Mouse (Mus musculus): Measurements from ENCODE around the gene Gm26620.

Gene Gm26620

DNA sequence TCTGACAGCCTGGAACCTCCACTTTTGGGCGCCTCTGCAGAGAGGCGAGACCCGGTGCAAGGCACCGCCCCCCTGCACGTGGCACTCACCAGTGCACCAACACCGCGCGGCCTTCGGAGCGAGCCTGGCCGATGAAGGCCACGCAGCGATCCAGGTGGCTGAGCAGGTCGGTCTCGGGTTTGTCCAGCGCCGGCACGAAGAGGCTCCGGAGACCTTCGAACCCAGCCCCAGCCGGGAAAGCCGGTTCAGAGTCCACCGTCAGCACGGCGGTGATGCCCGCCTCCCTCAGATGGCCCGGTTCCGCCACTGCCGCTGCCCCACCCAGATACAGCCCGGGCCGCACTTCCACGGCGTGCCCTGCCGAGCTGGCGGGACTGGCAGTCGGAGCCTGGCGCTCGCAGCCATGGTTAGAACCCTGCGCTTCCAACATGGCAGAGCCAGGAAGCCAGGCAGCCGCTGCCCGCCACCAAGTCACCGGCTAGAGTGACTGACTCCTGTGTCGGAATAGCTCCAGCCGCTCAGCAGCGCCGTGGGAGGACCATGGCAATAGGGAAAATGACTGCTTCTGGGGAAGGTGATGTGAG lies at the start of gene Gm26620, which contains the start of gene Dusp12:
Gene Gm26620 (plus strand): TSS at position 88 of the 584 bp plus-strand sequence.
Gene Dusp12 (minus strand): TSS at position 563 of the 584 bp plus-strand sequence.
- DNase-seq: peak; percentile 91 to 93

GRCm38 (mm10) chr1:170839685-170840084 lies 45.2 kb upstream of the Gm26620 start:
- peak; percentile 18 to 45 for DNase-seq

- peak; percentile 24 to 38 for DNase-seq
Observed at GRCm38 (mm10) chr1:170844380-170844779, 40.5 kb upstream of the Gm26620 start.

DNA sequence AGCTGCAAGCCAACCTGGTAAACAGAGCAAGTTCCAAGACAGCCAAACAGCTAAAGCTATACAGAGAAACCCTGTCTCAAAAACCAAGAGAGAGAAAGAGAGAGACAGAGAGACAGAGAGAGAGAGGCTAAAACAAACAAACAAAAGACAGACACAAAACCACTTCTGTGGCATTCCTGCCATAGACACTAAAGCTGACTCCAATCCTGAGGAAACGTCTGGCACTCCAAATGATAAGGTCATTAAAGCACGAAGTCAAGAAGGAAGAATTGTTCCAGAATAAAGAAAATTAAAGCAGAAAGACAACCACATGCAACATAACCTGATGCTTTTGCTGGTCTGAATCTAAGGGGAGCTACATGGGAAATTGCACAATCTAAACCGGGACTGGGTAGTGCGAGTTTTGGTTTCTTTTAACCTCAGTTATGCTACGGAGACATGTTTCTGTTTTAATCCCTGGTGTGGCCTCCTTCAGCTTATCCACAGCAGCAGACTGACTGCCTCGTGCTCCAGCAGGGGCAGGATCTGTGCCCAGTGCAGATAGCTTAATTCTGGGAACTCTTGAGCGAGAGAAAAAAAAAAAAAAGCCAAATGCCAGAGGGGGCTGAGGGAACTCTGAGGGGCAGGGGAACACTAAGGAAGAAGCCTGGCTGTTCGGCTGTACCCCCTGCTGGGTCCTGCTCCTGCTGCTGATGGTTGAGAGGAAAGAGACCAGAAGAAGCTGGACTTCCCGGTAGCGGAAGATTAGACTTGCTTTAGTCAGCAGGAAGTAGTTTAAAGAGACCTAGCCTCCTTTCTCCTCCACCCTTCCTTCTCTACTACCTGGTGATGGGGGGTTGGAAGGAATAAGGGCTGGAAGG lies 39.2 kb upstream of the Gm26620 start:
- peak; percentile 20 to 37 for DNase-seq

GRCm38 (mm10) chr1:170850007-170850406 lies 34.9 kb upstream of the Gm26620 start:
- no peak for DNase-seq

GRCm38 (mm10) chr1:170850637-170851624 lies 33.9 kb upstream of the Gm26620 start:
- DNase-seq: no peak

DNA sequence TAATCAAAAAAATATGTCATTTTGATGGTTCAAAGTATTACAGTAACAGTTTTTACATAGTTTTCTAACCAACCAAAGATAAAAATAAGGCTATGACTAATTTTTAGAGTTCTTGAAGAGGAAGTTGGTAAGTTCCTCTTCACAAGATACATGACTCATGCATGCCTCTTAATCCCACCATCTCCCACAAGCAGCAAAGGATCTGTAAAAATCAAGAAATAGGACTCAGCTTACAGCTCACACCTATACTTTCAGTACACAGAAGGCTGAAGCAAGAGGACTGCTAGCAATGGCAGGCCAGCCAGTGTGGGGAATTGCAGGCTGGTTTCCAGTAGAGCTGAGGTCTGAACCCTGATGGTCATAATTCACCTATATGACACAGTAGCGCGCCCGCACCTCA lies 31.3 kb upstream of the Gm26620 start:
- no peak for DNase-seq

DNA sequence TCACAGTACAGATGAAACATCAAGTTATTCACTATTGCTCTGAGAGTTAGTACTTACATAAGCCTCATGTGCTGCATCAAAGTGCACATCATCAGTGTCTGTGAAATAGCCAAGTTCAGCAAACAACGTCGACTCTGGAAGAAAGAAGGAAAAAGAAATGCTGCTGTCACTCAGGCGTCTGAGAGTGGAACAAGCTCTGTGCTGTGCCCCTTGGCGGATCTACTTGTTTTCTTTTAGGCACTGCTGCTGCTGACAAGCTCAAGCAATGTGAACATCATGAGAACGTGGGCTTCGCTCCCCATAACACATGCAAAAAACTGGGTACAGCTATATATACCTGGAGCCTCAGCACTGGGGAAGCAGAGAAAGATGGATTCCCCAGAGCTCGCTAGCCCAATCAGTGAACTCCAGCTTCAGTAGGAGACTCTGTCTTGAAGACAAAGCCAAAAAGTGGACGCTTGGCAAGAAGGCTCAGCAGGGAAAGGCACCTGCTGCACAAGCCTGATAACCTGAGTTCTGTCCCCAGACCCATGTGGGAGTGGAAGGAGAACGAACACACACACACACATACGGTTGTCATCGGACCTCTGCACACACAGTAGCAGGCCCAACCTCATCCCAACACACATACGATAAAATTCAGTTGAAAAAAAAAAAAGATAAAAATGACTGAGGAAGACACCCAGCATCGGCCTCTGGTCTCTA lies 29.7 kb upstream of the Gm26620 start:
- no peak for DNase-seq

GRCm38 (mm10) chr1:170857369-170857768 lies 27.5 kb upstream of the Gm26620 start:
- DNase-seq: peak; percentile 24 to 42

DNA sequence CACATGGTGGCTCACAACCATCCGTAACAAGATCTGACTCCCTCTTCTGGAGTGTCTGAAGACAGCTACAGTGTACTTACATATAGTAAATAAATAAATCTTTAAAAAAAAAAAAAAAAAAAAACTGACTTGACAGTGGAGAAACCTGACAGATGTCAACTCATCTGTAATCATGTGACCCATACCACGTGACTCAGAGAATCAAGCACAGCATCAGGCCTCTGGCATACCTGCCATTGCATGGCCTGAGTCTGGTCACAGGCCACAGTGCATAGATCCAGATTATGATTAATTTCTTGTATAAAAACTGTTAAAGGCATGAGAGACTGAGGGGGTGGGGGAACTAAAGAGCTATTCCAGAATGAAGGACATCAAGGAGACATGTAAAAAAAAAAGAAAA lies 26.0 kb upstream of the Gm26620 start:
- no peak for DNase-seq

DNA sequence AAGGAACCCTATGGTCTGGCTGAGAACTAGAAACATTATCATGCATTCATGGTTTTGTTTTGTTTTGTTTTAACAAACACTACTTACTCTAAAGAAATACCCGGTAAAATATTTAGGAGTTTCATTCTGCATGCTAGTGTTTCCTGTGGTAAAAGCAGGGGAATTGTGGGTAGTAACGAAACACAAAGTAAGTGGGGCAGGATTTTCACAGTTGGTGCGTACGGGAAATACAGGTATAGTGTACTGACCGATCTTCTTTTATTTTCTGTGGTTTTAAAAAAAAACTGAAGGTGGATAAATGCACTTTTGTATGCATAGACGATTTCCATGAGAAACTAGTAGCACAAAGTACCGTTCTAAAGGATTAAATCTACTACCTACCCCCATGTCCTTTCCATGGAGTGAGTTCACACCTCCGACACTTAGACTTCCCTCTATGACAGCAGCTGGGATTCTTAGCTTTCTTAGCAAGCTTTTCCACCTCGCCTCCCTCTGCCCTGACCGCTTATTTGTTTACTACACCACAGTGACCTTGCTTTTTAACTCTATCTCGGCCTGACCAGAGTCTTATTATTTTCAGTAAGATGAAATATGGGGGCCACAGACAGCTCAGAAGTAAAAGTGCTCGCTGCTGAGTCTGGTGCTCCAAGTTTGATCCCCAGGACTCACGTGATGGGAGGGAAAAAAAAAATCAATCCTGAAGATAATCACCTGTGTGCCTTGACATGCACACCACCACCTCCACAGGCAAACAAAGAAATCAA lies 23.0 kb upstream of the Gm26620 start:
- DNase-seq: no peak

DNA sequence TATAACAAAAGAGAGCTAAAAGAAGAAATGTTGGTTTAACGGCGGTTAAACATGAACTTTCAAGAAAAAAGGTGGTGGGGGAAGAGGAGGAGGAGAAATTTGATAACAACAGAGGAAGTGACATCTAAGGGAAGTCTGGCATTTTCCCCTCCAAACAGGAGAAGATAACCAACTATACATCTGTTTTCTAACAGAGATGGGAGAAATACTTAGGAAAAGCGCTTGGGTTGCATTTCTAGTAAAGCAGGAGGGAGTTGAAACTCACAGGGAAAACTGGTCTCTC lies 22.5 kb upstream of the Gm26620 start:
- no peak for DNase-seq

- no peak for DNase-seq
Observed at GRCm38 (mm10) chr1:170863033-170863432, 21.8 kb upstream of the Gm26620 start.

GRCm38 (mm10) chr1:170864234-170864633 lies 20.6 kb upstream of the Gm26620 start:
- no peak for DNase-seq

DNA sequence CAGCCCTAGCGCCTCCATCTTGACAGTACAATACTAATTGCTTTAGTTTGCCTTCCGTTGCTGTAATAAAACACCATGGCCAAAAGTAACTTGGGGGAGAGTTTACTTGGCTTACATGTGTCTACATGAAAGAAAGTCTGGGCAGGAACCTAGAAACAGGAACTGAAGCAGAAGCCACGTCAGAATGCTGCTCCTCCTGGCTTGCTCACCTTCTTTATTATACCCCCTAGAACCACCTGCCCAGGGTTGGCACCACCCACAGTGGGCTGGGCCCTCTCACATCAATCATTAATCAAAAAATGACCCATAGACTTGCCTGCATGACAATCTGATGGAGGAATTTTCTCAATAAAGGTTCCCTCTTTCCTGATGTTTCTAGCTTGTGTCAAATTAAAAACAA lies 20.1 kb upstream of the Gm26620 start:
- no peak for DNase-seq

- no peak for DNase-seq
Observed at GRCm38 (mm10) chr1:170865406-170865805, 19.5 kb upstream of the Gm26620 start.

- peak in 1 of 2 experiments; percentile 38 for DNase-seq
Observed at GRCm38 (mm10) chr1:170866992-170867690, 17.7 kb upstream of the Gm26620 start.

DNA sequence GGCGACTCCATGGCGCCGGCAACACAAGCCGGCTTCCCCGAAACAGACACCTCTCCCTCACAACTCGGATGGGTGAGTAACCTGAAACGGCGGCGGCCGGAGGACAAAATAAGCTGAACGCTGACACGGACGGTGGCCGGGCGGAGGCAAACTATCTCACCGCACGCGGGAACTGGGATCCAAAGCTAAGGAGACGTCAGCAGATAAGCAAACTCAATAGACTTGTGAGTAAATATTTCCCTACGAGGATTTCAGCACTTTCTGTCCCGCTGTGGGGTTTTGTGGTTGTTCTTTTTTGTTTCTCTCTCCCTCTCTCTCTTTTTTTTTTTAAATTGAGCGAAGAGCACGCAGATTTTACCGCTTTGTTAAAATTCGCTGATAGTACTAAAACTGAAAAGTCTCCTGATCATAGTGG lies 17.2 kb upstream of the Gm26620 start, which contains the start of gene Atf6:
Gene Atf6 (minus strand): TSS at position 81 of the 415 bp plus-strand sequence.
- DNase-seq: peak; percentile 97 to 98

DNA sequence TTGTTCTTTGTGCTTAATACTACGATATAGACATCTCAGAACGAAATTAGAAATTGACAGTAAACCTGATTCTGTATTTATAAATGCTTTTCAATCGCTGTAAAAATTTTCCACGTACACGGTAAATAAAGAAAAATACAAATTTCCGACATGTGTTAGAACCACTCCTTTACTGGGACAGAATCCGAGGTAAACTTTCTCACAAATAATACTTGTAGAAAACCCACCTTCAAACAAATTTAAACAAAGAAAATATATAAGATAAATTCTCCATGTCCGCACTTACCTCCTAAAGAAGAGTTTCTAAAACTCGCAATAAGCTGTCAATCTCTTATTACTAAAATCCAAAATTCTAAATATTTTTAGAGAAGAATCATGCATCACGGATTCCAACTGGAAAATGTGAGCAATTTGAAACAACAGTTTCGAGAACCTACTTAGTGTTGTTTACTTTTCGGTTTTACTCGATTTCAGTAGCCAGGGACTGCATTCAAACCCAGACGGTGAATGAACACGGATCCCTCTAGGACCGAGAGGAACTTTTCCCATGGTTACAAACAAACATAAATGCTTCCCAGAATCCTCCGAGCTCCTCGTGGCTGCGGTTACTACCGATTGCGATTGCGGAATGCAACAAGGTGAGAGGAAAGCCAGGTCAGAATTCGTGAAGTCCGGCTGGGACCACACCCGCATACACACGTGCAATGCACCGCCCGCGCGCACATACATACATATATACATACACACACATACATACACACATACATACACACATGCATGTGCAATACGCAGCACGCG lies 16.6 kb upstream of the Gm26620 start:
- DNase-seq: peak; percentile 78 to 79

- no peak for DNase-seq
Observed at GRCm38 (mm10) chr1:170868905-170869283, 16.0 kb upstream of the Gm26620 start.

All from cerebellum, postnatal 10 days (tissue).